Mouse (Mus musculus) forelimb bud, embryonic 11.5 days (tissue): ENCODE measurements around the gene Zfp706.
A peak's percentile ranks its signal among the peaks of the same experiment; 100 is the strongest.

Source experiments
- DNase-seq: peaks from one replicate; pipeline ENCODE4 v3.0.0-alpha.2; 2012; ENCODE audit warnings: low read depth, low spot score

Gene Zfp706

GRCm38 (mm10) chr15:36979488-36980201 is 27.9 kb downstream of the Zfp706 start:
- DNase-seq: peak; percentile 75

GRCm38 (mm10) chr15:36979159-36979487 is 28.4 kb downstream of the Zfp706 start:
- DNase-seq: no peak

- no peak for DNase-seq
Measured at GRCm38 (mm10) chr15:36977823-36978222, 29.8 kb downstream of the Zfp706 start.

- DNase-seq: no peak
Measured at GRCm38 (mm10) chr15:36975690-36976089, 31.9 kb downstream of the Zfp706 start.

- DNase-seq: no peak
Measured at GRCm38 (mm10) chr15:36975256-36975620, 32.3 kb downstream of the Zfp706 start.

GRCm38 (mm10) chr15:36974614-36975255 is 32.8 kb downstream of the Zfp706 start:
- DNase-seq: no peak

- no peak for DNase-seq
Measured at GRCm38 (mm10) chr15:36973714-36974113, 33.9 kb downstream of the Zfp706 start.

- no peak for DNase-seq
Measured at GRCm38 (mm10) chr15:36973290-36973689, 34.3 kb downstream of the Zfp706 start.

GRCm38 (mm10) chr15:36969794-36970193 is 37.8 kb downstream of the Zfp706 start:
- no peak for DNase-seq

GRCm38 (mm10) chr15:36968295-36968694 is 39.3 kb downstream of the Zfp706 start:
- DNase-seq: no peak

- peak; percentile 48 for DNase-seq
Measured at GRCm38 (mm10) chr15:36967381-36968211, 40.0 kb downstream of the Zfp706 start.

GRCm38 (mm10) chr15:36966940-36967339 is 40.6 kb downstream of the Zfp706 start:
- no peak for DNase-seq

- DNase-seq: no peak
Measured at GRCm38 (mm10) chr15:36966466-36966865, 41.1 kb downstream of the Zfp706 start.

- DNase-seq: no peak
Measured at GRCm38 (mm10) chr15:36965743-36966142, 41.8 kb downstream of the Zfp706 start.

GRCm38 (mm10) chr15:36962931-36963330 is 44.6 kb downstream of the Zfp706 start:
- no peak for DNase-seq

- DNase-seq: no peak
Measured at GRCm38 (mm10) chr15:36960876-36961237, 46.7 kb downstream of the Zfp706 start.

GRCm38 (mm10) chr15:36960010-36960875 is 47.3 kb downstream of the Zfp706 start:
- no peak for DNase-seq

GRCm38 (mm10) chr15:36956221-36956620 is 51.4 kb downstream of the Zfp706 start:
- no peak for DNase-seq

- DNase-seq: no peak
Measured at GRCm38 (mm10) chr15:36950258-36950657, 57.3 kb downstream of the Zfp706 start.

- DNase-seq: no peak
Measured at GRCm38 (mm10) chr15:36948866-36949546, 58.6 kb downstream of the Zfp706 start.
